Mouse (Mus musculus): Measurements from ENCODE around the gene Nfyc. TPM values are rescaled to one million over a fixed set of nuclear protein-coding genes. Genes with fewer than 3 reads are reported as not detected.

The Nfyc gene
- polyA plus RNA-seq, 1 experiment from 2014 or later = 102 TPM

- H3K27ac ChIP-seq (ENCODE audit: low read length) = no peak overlapping the region
- no peaks in the 10 kb centered on the region for H3K9me3 ChIP-seq (ENCODE audit: control insufficient read depth, low read depth, low read length)
- H3K4me3 ChIP-seq (ENCODE audit: low read depth, low read length) = no peak overlapping the region
- H3K9ac ChIP-seq (replicated peaks; ENCODE audit: low read depth, low read length) = no peak overlapping the region
- 29% methylated on average over 1 of the region's 1 CpGs for WGBS
- no peak overlapping the region for H3K4me2 ChIP-seq (replicated peaks; ENCODE audit: low read depth, low read length)
- H3K4me1 ChIP-seq (ENCODE audit: control insufficient read depth, insufficient read depth, low read length) = peaks cover 41% of the 10 kb centered on the region
- no peaks in the 10 kb centered on the region for H3K36me3 ChIP-seq (ENCODE audit: control insufficient read depth, insufficient read depth, low read length)
- ATAC-seq (ENCODE audit: insufficient number of reproducible peaks, insufficient read depth, low FRiP score, low read depth) = no peak
- no peaks in the 10 kb centered on the region for H3K27me3 ChIP-seq (ENCODE audit: control insufficient read depth, insufficient read depth, low read length)
These were observed 12.1 kb downstream of the Nfyc start for GRCm38 (mm10) chr4:120819296-120819695.

GRCm38 (mm10) chr4:120817951-120818350 lies 13.4 kb downstream of the Nfyc start:
- no peaks in the 10 kb centered on the region for H3K27me3 ChIP-seq (ENCODE audit: control insufficient read depth, insufficient read depth, low read length)
- no peaks in the 10 kb centered on the region for H3K9me3 ChIP-seq (ENCODE audit: control insufficient read depth, low read depth, low read length)
- H3K9ac ChIP-seq (replicated peaks; ENCODE audit: low read depth, low read length) = no peak overlapping the region
- peaks cover 47% of the 10 kb centered on the region for H3K4me1 ChIP-seq (ENCODE audit: control insufficient read depth, insufficient read depth, low read length)
- no peak overlapping the region for H3K4me3 ChIP-seq (ENCODE audit: low read depth, low read length)
- no peak overlapping the region; the same call in 1 of the 2 replicates for H3K4me2 ChIP-seq (replicated peaks; ENCODE audit: low read depth, low read length)
- WGBS = 41% methylated on average over 2 of the region's 2 CpGs
- peak overlapping the region; percentile 57; the same call in 1 of the 2 replicates for H3K27ac ChIP-seq (ENCODE audit: low read length)
- ATAC-seq (ENCODE audit: insufficient number of reproducible peaks, insufficient read depth, low FRiP score, low read depth) = no peak
- H3K36me3 ChIP-seq (ENCODE audit: control insufficient read depth, insufficient read depth, low read length) = no peaks in the 10 kb centered on the region

- Histone ChIP-seq H3K36me3 (ENCODE audit: control insufficient read depth, insufficient read depth, low read length) (no peaks in the 10 kb centered on the region), H3K4me3 (ENCODE audit: low read depth, low read length) (no peak overlapping the region), H3K4me2 (replicated peaks; ENCODE audit: low read depth, low read length) (0 out of 2 replicates have a peak overlapping the region, but pooled peaks have one; percentile 16), H3K27me3 (ENCODE audit: control insufficient read depth, insufficient read depth, low read length) (no peaks in the 10 kb centered on the region), H3K4me1 (ENCODE audit: control insufficient read depth, insufficient read depth, low read length) (peaks cover 53% of the 10 kb centered on the region), H3K27ac (ENCODE audit: low read length) (peak overlapping the region; percentile 88), H3K9me3 (ENCODE audit: control insufficient read depth, low read depth, low read length) (no peaks in the 10 kb centered on the region), H3K9ac (replicated peaks; ENCODE audit: low read depth, low read length) (0 out of 2 replicates have a peak overlapping the region, but pooled peaks have one; percentile 3)
- ATAC-seq (ENCODE audit: insufficient number of reproducible peaks, insufficient read depth, low FRiP score, low read depth) = peak; percentile 66; the same call in 1 of the 2 replicates
- 12% methylated on average over 3 of the region's 3 CpGs for WGBS
These were observed 14.2 kb downstream of the Nfyc start for GRCm38 (mm10) chr4:120817002-120817774.

- Histone ChIP-seq H3K4me1 (ENCODE audit: control insufficient read depth, insufficient read depth, low read length) (peaks cover 55% of the 10 kb centered on the region), H3K4me2 (replicated peaks; ENCODE audit: low read depth, low read length) (peak overlapping the region; percentile 57), H3K27ac (ENCODE audit: low read length) (peak overlapping the region; percentile 53; the same call in 1 of the 2 replicates), H3K4me3 (ENCODE audit: low read depth, low read length) (peak overlapping the region; percentile 42), H3K27me3 (ENCODE audit: control insufficient read depth, insufficient read depth, low read length) (no peaks in the 10 kb centered on the region), H3K36me3 (ENCODE audit: control insufficient read depth, insufficient read depth, low read length) (no peaks in the 10 kb centered on the region), H3K9ac (replicated peaks; ENCODE audit: low read depth, low read length) (peak overlapping the region; percentile 29), H3K9me3 (ENCODE audit: control insufficient read depth, low read depth, low read length) (no peaks in the 10 kb centered on the region)
- 7% methylated on average over 10 of the region's 10 CpGs for WGBS
- peak; percentile 95 for ATAC-seq (ENCODE audit: insufficient number of reproducible peaks, insufficient read depth, low FRiP score, low read depth)
These were observed 15.6 kb downstream of the Nfyc start for GRCm38 (mm10) chr4:120815622-120816334.

GRCm38 (mm10) chr4:120815163-120815562 lies 16.2 kb downstream of the Nfyc start:
- Histone ChIP-seq H3K9me3 (ENCODE audit: control insufficient read depth, low read depth, low read length) (no peaks in the 10 kb centered on the region), H3K9ac (replicated peaks; ENCODE audit: low read depth, low read length) (peak overlapping the region; percentile 29), H3K36me3 (ENCODE audit: control insufficient read depth, insufficient read depth, low read length) (no peaks in the 10 kb centered on the region), H3K4me2 (replicated peaks; ENCODE audit: low read depth, low read length) (peak overlapping the region; percentile 57), H3K4me1 (ENCODE audit: control insufficient read depth, insufficient read depth, low read length) (peaks cover 55% of the 10 kb centered on the region), H3K27me3 (ENCODE audit: control insufficient read depth, insufficient read depth, low read length) (no peaks in the 10 kb centered on the region), H3K27ac (ENCODE audit: low read length) (peak overlapping the region; percentile 53; the same call in 1 of the 2 replicates), H3K4me3 (ENCODE audit: low read depth, low read length) (peak overlapping the region; percentile 42)
- ATAC-seq (ENCODE audit: insufficient number of reproducible peaks, insufficient read depth, low FRiP score, low read depth) = no peak
- WGBS = 1% methylated on average over 4 of the region's 4 CpGs

- WGBS = 8% methylated on average over 4 of the region's 4 CpGs
- H3K27ac ChIP-seq (ENCODE audit: low read length) = peak overlapping the region; percentile 34; the same call in 1 of the 2 replicates
- no peak for ATAC-seq (ENCODE audit: insufficient number of reproducible peaks, insufficient read depth, low FRiP score, low read depth)
These were observed 17.2 kb downstream of the Nfyc start for GRCm38 (mm10) chr4:120814171-120814570.

GRCm38 (mm10) chr4:120813762-120814161 lies 17.6 kb downstream of the Nfyc start:
- H3K4me2 ChIP-seq (replicated peaks; ENCODE audit: low read depth, low read length) = peak overlapping the region; percentile 57
- H3K27me3 ChIP-seq (ENCODE audit: control insufficient read depth, insufficient read depth, low read length) = no peaks in the 10 kb centered on the region
- no peak for ATAC-seq (ENCODE audit: insufficient number of reproducible peaks, insufficient read depth, low FRiP score, low read depth)
- no peak overlapping the region; the same call in 1 of the 2 replicates for H3K27ac ChIP-seq (ENCODE audit: low read length)
- no peaks in the 10 kb centered on the region for H3K36me3 ChIP-seq (ENCODE audit: control insufficient read depth, insufficient read depth, low read length)
- H3K4me3 ChIP-seq (ENCODE audit: low read depth, low read length) = peak overlapping the region; percentile 42
- 18% methylated on average over 1 of the region's 1 CpGs for WGBS
- no peaks in the 10 kb centered on the region for H3K9me3 ChIP-seq (ENCODE audit: control insufficient read depth, low read depth, low read length)
- H3K9ac ChIP-seq (replicated peaks; ENCODE audit: low read depth, low read length) = 0 out of 2 replicates have a peak overlapping the region, but pooled peaks have one; percentile 29
- H3K4me1 ChIP-seq (ENCODE audit: control insufficient read depth, insufficient read depth, low read length) = peaks cover 47% of the 10 kb centered on the region

More at GRCm38 (mm10) chr4:120814171-120814570, 17.2 kb downstream of the Nfyc start:
- peak overlapping the region; percentile 29; the same call in 1 of the 2 replicates for H3K9ac ChIP-seq (replicated peaks; ENCODE audit: low read depth, low read length)
- H3K27me3 ChIP-seq (ENCODE audit: control insufficient read depth, insufficient read depth, low read length) = no peaks in the 10 kb centered on the region
- peak overlapping the region; percentile 57 for H3K4me2 ChIP-seq (replicated peaks; ENCODE audit: low read depth, low read length)
- H3K4me3 ChIP-seq (ENCODE audit: low read depth, low read length) = peak overlapping the region; percentile 42
- no peaks in the 10 kb centered on the region for H3K9me3 ChIP-seq (ENCODE audit: control insufficient read depth, low read depth, low read length)
- no peaks in the 10 kb centered on the region for H3K36me3 ChIP-seq (ENCODE audit: control insufficient read depth, insufficient read depth, low read length)
- peaks cover 49% of the 10 kb centered on the region for H3K4me1 ChIP-seq (ENCODE audit: control insufficient read depth, insufficient read depth, low read length)

GRCm38 (mm10) chr4:120805816-120806215 lies 25.6 kb downstream of the Nfyc start:
- H3K36me3 ChIP-seq (ENCODE audit: control insufficient read depth, insufficient read depth, low read length) = no peaks in the 10 kb centered on the region; the same call in 1 of the 2 replicates
- H3K4me3 ChIP-seq (ENCODE audit: low read depth, low read length) = no peak overlapping the region
- no peaks in the 10 kb centered on the region for H3K27me3 ChIP-seq (ENCODE audit: control insufficient read depth, insufficient read depth, low read length)
- 0 out of 2 replicates have a peak, but pooled peaks cover 7% of the 10 kb centered on the region for H3K4me1 ChIP-seq (ENCODE audit: control insufficient read depth, insufficient read depth, low read length)
- H3K9me3 ChIP-seq (ENCODE audit: control insufficient read depth, low read depth, low read length) = no peaks in the 10 kb centered on the region
- no peak for ATAC-seq (ENCODE audit: insufficient number of reproducible peaks, insufficient read depth, low FRiP score, low read depth)
- H3K4me2 ChIP-seq (replicated peaks; ENCODE audit: low read depth, low read length) = no peak overlapping the region
- H3K9ac ChIP-seq (replicated peaks; ENCODE audit: low read depth, low read length) = no peak overlapping the region
- H3K27ac ChIP-seq (ENCODE audit: low read length) = no peak overlapping the region

Measured in stomach, embryonic 14.5 days (tissue).